Mouse (Mus musculus) kidney, postnatal 25 days (tissue): ENCODE data around the gene Kdm4b.

ENCODE experiments used
- DNase-seq, 2 experiments: peaks; one replicate each; pipeline ENCODE4 v3.0.0; 2021; ENCODE audit warnings: mixed read lengths in 2 of 2

Kdm4b gene

GRCm38 (mm10) chr17:56393889-56394288 is 68.0 kb downstream of the Kdm4b start:
- no peak for DNase-seq

GRCm38 (mm10) chr17:56396051-56396450 is 70.2 kb downstream of the Kdm4b start:
- no peak for DNase-seq

GRCm38 (mm10) chr17:56400221-56400620 is 74.4 kb downstream of the Kdm4b start:
- DNase-seq, result no peak

- peak in 1 of 2 experiments; percentile 33 for DNase-seq
These were observed 75.2 kb downstream of the Kdm4b start for GRCm38 (mm10) chr17:56401051-56401521.

- DNase-seq, result no peak
These were observed 79.5 kb downstream of the Kdm4b start for GRCm38 (mm10) chr17:56405341-56405740.

- DNase-seq, result no peak
These were observed 80.3 kb downstream of the Kdm4b start for GRCm38 (mm10) chr17:56405856-56406840.

- no peak for DNase-seq
These were observed 81.0 kb downstream of the Kdm4b start for GRCm38 (mm10) chr17:56406878-56407277.

GRCm38 (mm10) chr17:56407379-56407778 is 81.5 kb downstream of the Kdm4b start:
- no peak for DNase-seq

GRCm38 (mm10) chr17:56408965-56409625 is 83.2 kb downstream of the Kdm4b start:
- DNase-seq, result no peak

GRCm38 (mm10) chr17:56409759-56410158 is 83.9 kb downstream of the Kdm4b start:
- peak in 1 of 2 experiments; percentile 11 for DNase-seq

GRCm38 (mm10) chr17:56411437-56411836 is 85.6 kb downstream of the Kdm4b start:
- no peak for DNase-seq

- DNase-seq, result no peak
These were observed 87.3 kb downstream of the Kdm4b start for GRCm38 (mm10) chr17:56413113-56413512.

- DNase-seq, result no peak
These were observed 88.9 kb downstream of the Kdm4b start for GRCm38 (mm10) chr17:56414785-56415184.

- no peak for DNase-seq
These were observed 92.4 kb downstream of the Kdm4b start for GRCm38 (mm10) chr17:56418304-56418703.

GRCm38 (mm10) chr17:56420022-56420421 is 94.2 kb downstream of the Kdm4b start:
- no peak for DNase-seq

- DNase-seq, result peak; percentile 60 to 79
These were observed 99.1 kb downstream of the Kdm4b start for GRCm38 (mm10) chr17:56424726-56425583.

- DNase-seq, result peak; percentile 73 to 78
These were observed 99.7 kb downstream of the Kdm4b start for GRCm38 (mm10) chr17:56425584-56425914.

- no peak for DNase-seq
These were observed 100.1 kb downstream of the Kdm4b start for GRCm38 (mm10) chr17:56425941-56426340.

- DNase-seq, result no peak
These were observed 102.0 kb downstream of the Kdm4b start for GRCm38 (mm10) chr17:56427857-56428256.

- DNase-seq, result no peak
These were observed 105.7 kb downstream of the Kdm4b start for GRCm38 (mm10) chr17:56431582-56431981.

- DNase-seq, result no peak
These were observed 114.0 kb downstream of the Kdm4b start for GRCm38 (mm10) chr17:56439731-56440460.

- no peak for DNase-seq
These were observed 116.5 kb downstream of the Kdm4b start for GRCm38 (mm10) chr17:56442316-56442715.
